Mouse (Mus musculus): ENCODE data around the gene Tom1l2.

GRCm38 (mm10) chr11:60346537-60346936 is 6.2 kb downstream of the Tom1l2 start:
- no peak for TF ChIP-seq CTCF (conservative IDR thresholded peaks at IDR 0.05; ENCODE audit: low read length)
- TF ChIP-seq POU5F1 (IDR thresholded peaks at IDR 0.05; ENCODE audit: borderline replicate concordance, low read length) = no peak
